Mouse (Mus musculus) limb, embryonic 15.5 days (tissue): ENCODE results near the gene Zfp820. TPM values are rescaled to one million over a fixed set of nuclear protein-coding genes. Genes with fewer than 3 reads are reported as not detected.
"Not testable (repeated sequence)": the region's sequence is repeated elsewhere in the genome, so short reads cannot be mapped to it uniquely, and the experiment has no call there.

ENCODE experiments used
- ATAC-seq: fragments of 200-750 bp; cut with Nextera tagmentation; 2 replicates; pipeline ENCODE4 v1.8.0; 2017; ENCODE audit warnings: low read depth, moderate TSS enrichment; ENCODE audit not compliant: insufficient number of reproducible peaks, low FRiP score, low TSS enrichment
- H3K27ac ChIP-seq: fragments of 300-500 bp; sonication (generic); 2 replicates; pipeline ENCODE4 v1.5.1; 2015; ENCODE audit warnings: moderate library complexity, mild to moderate bottlenecking, inconsistent platforms
- H3K27me3 ChIP-seq: fragments of 300-500 bp; sonication (generic); 2 replicates; pipeline ENCODE4 v1.6.1; 2015; ENCODE audit warnings: inconsistent platforms
- H3K36me3 ChIP-seq: fragments of 300-500 bp; sonication (generic); 2 replicates; pipeline ENCODE4 v1.6.1; 2015; ENCODE audit warnings: inconsistent platforms
- H3K4me1 ChIP-seq: fragments of 300-500 bp; sonication (generic); 2 replicates; pipeline ENCODE4 v1.6.1; 2015; ENCODE audit warnings: inconsistent platforms
- H3K4me2 ChIP-seq: fragments of 300-500 bp; sonication (generic); 2 replicates; pipeline ENCODE4 v1.6.1; 2015; ENCODE audit warnings: mild to moderate bottlenecking, inconsistent platforms
- H3K4me3 ChIP-seq: fragments of 300-500 bp; sonication (generic); 2 replicates; pipeline ENCODE4 v1.5.1; 2015; ENCODE audit warnings: mild to moderate bottlenecking, inconsistent platforms
- H3K9ac ChIP-seq: fragments of 300-500 bp; sonication (generic); 2 replicates; pipeline ENCODE4 v1.6.1; 2015; ENCODE audit warnings: inconsistent platforms
- H3K9me3 ChIP-seq: fragments of 300-500 bp; sonication (generic); 2 replicates; pipeline ENCODE4 v1.6.1; 2016; ENCODE audit warnings: inconsistent platforms
- WGBS: fragments of 180-500 bp; shearing (Covaris S2); methylation state at CpG from one replicate; pipeline ENCODE4 v1.1.7; 2015; 5-methylcytosine and 5-hydroxymethylcytosine counted together
- polyA plus RNA-seq: library from polyadenylated mRNA; unstranded; fragments of >200 nt; fragmentation: Nextera tagmentation; extraction: Ambion mirVana; gene quantifications from 2 replicates; pipeline ENCODE4 v1.2.1, GENCODE M21; 2015

The Zfp820 gene
- 6.5 and 7.2 TPM in 2 replicates for polyA plus RNA-seq

GRCm38 (mm10) chr17:21845545-21846321 lies at the start of gene Zfp820:
Zfp820 (minus strand) TSS chr17:21845772.
- Histone ChIP-seq H3K36me3 (no peaks in the 10 kb centered on the region), H3K4me2 (peak within 1 kb of the TSS; percentile 49), H3K4me1 (peaks cover 9% of the 10 kb centered on the region; the same call in 1 of the 2 replicates), H3K4me3 (peak within 1 kb of the TSS; percentile 55), H3K27me3 (no peaks in the 10 kb centered on the region), H3K9me3 (no peaks in the 10 kb centered on the region), H3K27ac (peak within 1 kb of the TSS; percentile 70), H3K9ac (peak within 1 kb of the TSS; percentile 47)
- peak; percentile 95 for ATAC-seq
- 2% methylated on average over 22 of the region's 22 CpGs for WGBS

GRCm38 (mm10) chr17:21871256-21871655 lies 25.7 kb upstream of the Zfp820 start:
- Histone ChIP-seq H3K4me1 (no peaks in the 10 kb centered on the region), H3K36me3 (no peaks in the 10 kb centered on the region), H3K4me3 (no peak overlapping the region), H3K9ac (no peak overlapping the region), H3K27ac (no peak overlapping the region), H3K4me2 (no peak overlapping the region), H3K27me3 (no peaks in the 10 kb centered on the region), H3K9me3 (no peaks in the 10 kb centered on the region)
- no peak for ATAC-seq
- 61% methylated on average over 1 of the region's 1 CpGs for WGBS

DNA sequence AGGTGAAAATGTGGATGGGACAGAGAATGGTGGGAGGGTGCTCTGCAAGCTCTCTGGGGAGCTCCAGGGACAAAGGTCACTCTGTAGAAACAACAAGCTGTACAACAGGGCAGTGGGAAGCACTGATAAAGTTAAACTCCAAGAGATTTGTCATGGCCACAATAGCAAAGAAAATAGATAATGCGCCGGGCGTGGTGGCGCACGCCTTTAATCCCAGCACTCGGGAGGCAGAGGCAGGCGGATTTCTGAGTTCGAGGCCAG lies 680 bp upstream of the Zfp820 start:
- 95% methylated on average over 8 of the region's 8 CpGs for WGBS

DNA sequence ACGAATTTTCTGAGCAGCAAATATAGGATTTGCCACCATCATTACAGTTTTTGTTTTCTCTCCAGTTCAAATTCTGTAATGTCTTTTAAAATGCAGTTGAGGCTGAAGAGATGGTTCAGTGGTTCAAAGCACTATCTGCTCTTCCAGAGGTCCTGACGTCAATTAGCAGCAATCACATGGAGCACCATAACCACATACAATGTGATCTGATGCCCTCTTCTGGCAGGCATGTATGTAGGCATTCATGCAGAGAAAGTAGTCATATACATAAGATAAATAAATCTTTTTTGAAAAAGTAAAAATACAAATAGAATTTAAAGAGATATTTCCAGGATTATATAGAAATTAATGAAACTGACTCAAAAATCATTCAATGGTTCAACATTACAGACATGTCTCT lies 7.1 kb downstream of the Zfp820 start:
- WGBS = 51% methylated on average over 2 of the region's 2 CpGs
- H3K36me3 ChIP-seq = peaks cover 6% of the 10 kb centered on the region
- H3K9ac ChIP-seq = no peak overlapping the region
- H3K9me3 ChIP-seq = no peaks in the 10 kb centered on the region
- no peak overlapping the region for H3K27ac ChIP-seq
- no peaks in the 10 kb centered on the region for H3K27me3 ChIP-seq
- ATAC-seq = no peak
- no peak overlapping the region for H3K4me3 ChIP-seq
- no peaks in the 10 kb centered on the region for H3K4me1 ChIP-seq
- H3K4me2 ChIP-seq = no peak overlapping the region

More for the DNA sequence above, 680 bp upstream of the Zfp820 start:
- H3K9ac ChIP-seq, H3K4me1 ChIP-seq, H3K36me3 ChIP-seq, H3K4me3 ChIP-seq, H3K27me3 ChIP-seq, ATAC-seq, H3K4me2 ChIP-seq, H3K9me3 ChIP-seq: not testable (repeated sequence)
- H3K27ac ChIP-seq = 0 out of 2 replicates have a peak overlapping the region, but pooled peaks have one; percentile 70

GRCm38 (mm10) chr17:21801373-21801772 lies 44.2 kb downstream of the Zfp820 start:
- H3K4me3 ChIP-seq, H3K9me3 ChIP-seq, H3K27me3 ChIP-seq, H3K36me3 ChIP-seq, H3K4me1 ChIP-seq, H3K9ac ChIP-seq, H3K27ac ChIP-seq, H3K4me2 ChIP-seq, ATAC-seq: not testable (repeated sequence)
- WGBS = 42% methylated on average over 19 of the region's 19 CpGs

DNA sequence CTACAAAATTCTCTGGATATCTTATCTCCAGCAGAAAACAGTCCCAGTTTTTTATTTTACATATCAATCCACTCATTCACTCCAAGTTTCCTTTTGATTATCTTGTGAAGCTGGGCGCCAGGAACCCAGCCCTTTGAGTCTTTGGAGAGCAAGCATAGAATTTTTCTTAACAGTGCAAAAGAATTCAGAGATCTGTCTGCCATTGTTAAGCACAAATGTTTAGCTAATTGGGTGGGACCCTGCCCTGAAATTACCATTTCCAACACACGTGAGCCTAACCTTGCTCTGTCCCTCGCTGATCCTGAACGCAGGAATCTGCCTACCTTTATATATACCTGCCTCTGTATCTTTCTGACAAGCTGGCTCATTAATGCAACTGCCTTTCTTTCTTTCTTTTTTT lies 53.3 kb downstream of the Zfp820 start:
- no peak overlapping the region for H3K9ac ChIP-seq
- H3K4me2 ChIP-seq = no peak overlapping the region
- ATAC-seq = no peak
- WGBS = 77% methylated on average over 4 of the region's 4 CpGs
- no peaks in the 10 kb centered on the region for H3K36me3 ChIP-seq
- no peak overlapping the region for H3K27ac ChIP-seq
- no peaks in the 10 kb centered on the region for H3K27me3 ChIP-seq
- no peak overlapping the region for H3K4me3 ChIP-seq
- no peaks in the 10 kb centered on the region for H3K9me3 ChIP-seq
- H3K4me1 ChIP-seq = no peaks in the 10 kb centered on the region

DNA sequence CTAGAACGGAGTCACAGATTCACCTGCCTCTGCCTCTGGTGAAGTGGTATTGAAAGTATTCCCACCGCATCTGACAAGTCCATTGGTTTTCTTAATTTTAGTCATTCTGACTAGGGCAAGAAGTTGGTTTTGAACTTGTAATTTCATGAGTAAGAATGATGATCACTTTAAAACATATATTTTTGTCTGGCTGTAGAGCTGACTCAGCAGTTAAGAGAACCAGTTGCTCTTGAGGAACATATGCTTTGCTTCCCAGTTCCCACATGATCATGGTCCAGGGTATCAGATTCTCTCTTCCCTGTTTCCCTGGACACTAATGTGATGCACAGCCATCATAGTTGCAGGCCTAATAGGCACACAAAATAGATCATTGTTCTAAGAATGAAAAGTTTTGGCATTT lies 75.2 kb downstream of the Zfp820 start:
- H3K4me2 ChIP-seq = no peak overlapping the region
- no peak overlapping the region for H3K27ac ChIP-seq
- H3K27me3 ChIP-seq = no peaks in the 10 kb centered on the region
- no peak overlapping the region for H3K9ac ChIP-seq
- ATAC-seq = no peak
- H3K36me3 ChIP-seq = no peaks in the 10 kb centered on the region
- 87% methylated on average over 2 of the region's 2 CpGs for WGBS
- no peak overlapping the region for H3K4me3 ChIP-seq
- no peaks in the 10 kb centered on the region for H3K9me3 ChIP-seq
- no peaks in the 10 kb centered on the region for H3K4me1 ChIP-seq

Other genes starting within 250 kb of the Zfp820 start
- gene Zfp983, start 195.1 kb downstream of the Zfp820 start, polyA plus RNA-seq = 4.9 and 5.1 TPM in 2 replicates
- gene Gm10226, start 153.9 kb downstream of the Zfp820 start, polyA plus RNA-seq = 8.3 and 9.0 TPM in 2 replicates
- 9.9 and 11.5 TPM in 2 replicates for gene Zfp760, start 138.0 kb downstream of the Zfp820 start, polyA plus RNA-seq
- gene Zfp229, start 115.0 kb downstream of the Zfp820 start, polyA plus RNA-seq = 7.1 and 7.5 TPM in 2 replicates
- gene Zfp995, start 64.2 kb upstream of the Zfp820 start, polyA plus RNA-seq = 6.3 and 6.9 TPM in 2 replicates
- gene Zfp942, start 116.7 kb upstream of the Zfp820 start, polyA plus RNA-seq = 19.7 and 19.8 TPM in 2 replicates
- 17.2 and 18.5 TPM in 2 replicates for gene Zfp943, start 116.8 kb upstream of the Zfp820 start, polyA plus RNA-seq